Mouse (Mus musculus) C2C12 (cell line): Measurements from ENCODE around the gene Rabgap1l.

Source experiments
- CTCF ChIP-seq: IDR thresholded peaks from one replicate; pipeline ENCODE4 v1.5.1; 2011; ENCODE audit not compliant: control insufficient read depth, insufficient read depth, insufficient read length
- FOSL1 ChIP-seq: IDR thresholded peaks from one replicate; pipeline ENCODE4 v1.8.0; 2011; ENCODE audit warnings: mild to moderate bottlenecking, low read length; ENCODE audit not compliant: poor library complexity, insufficient read depth, severe bottlenecking

- TF ChIP-seq CTCF (no peak), FOSL1 (no peak)
Measured at GRCm38 (mm10) chr1:160464148-160464547, 328.9 kb downstream of the Rabgap1l start.
